Mouse (Mus musculus): ENCODE measurements around the gene Fbxl22.

DNA sequence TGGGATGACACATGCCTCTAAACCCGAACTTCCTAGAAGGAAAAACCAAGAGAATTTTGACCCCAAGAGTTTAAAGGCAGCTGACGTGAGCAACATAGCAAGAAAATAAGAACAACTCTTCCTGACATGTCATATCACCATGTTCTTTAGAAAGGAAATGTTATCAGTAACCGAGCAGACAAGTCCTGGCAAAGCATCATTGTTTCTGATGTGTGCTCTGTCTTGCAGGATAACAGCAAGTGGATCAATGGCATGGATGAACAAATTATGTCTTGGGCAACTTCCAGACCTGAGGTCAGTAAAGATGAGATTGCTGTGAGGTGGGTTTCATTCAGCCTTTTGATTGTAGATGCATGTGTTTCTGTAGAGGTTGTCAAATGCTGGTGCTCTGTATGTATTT lies 31.0 kb downstream of the Fbxl22 start:
- no peak for TF ChIP-seq CTCF (IDR thresholded peaks at IDR 0.05; ENCODE audit: low read depth)
- no peak for TF ChIP-seq EP300 (IDR thresholded peaks at IDR 0.05; ENCODE audit: low read depth)

Data from heart, postnatal 0 days (tissue).